Mouse (Mus musculus) hindbrain, postnatal 0 days (tissue): ENCODE measurements around the gene Prrg1. TPM values are rescaled to one million over a fixed set of nuclear protein-coding genes. Genes with fewer than 3 reads are reported as not detected.
"Not testable (repeated sequence)": the region's sequence is repeated elsewhere in the genome, so short reads cannot be mapped to it uniquely, and the experiment has no call there.

ENCODE experiments used
- ATAC-seq: fragments of 200-750 bp; cut with Nextera tagmentation; 2 replicates; pipeline ENCODE4 v1.8.0; 2017; ENCODE audit warnings: mild to moderate bottlenecking, moderate TSS enrichment, moderate library complexity
- DNase-seq: peaks from one replicate; pipeline ENCODE4 v3.0.0-alpha.2; 2015; ENCODE audit warnings: low spot score
- H3K27ac ChIP-seq: fragments of 300-500 bp; sonication (generic); 2 replicates; pipeline ENCODE4 v1.5.1; 2014; ENCODE audit warnings: mild to moderate bottlenecking
- H3K27me3 ChIP-seq: fragments of 300-500 bp; sonication (generic); 2 replicates; pipeline ENCODE4 v1.6.1; 2014; ENCODE audit warnings: low read length, mixed read lengths; ENCODE audit not compliant: insufficient read depth
- H3K36me3 ChIP-seq: fragments of 300-500 bp; sonication (generic); 2 replicates; pipeline ENCODE4 v1.6.1; 2014; ENCODE audit warnings: low read length, mixed read lengths; ENCODE audit not compliant: insufficient read depth
- H3K4me1 ChIP-seq: fragments of 300-500 bp; sonication (generic); 2 replicates; pipeline ENCODE4 v1.6.1; 2014; ENCODE audit warnings: antibody characterized with exemption, low read length, mixed read lengths; ENCODE audit not compliant: insufficient read depth
- H3K4me2 ChIP-seq: fragments of 300-500 bp; sonication (generic); 2 replicates; pipeline ENCODE4 v1.6.1; 2014; ENCODE audit warnings: low read depth, mild to moderate bottlenecking, low read length, moderate library complexity, mixed read lengths
- H3K4me3 ChIP-seq: fragments of 300-500 bp; sonication (generic); 2 replicates; pipeline ENCODE4 v1.5.1; 2014; ENCODE audit warnings: low read length
- H3K9ac ChIP-seq: fragments of 300-500 bp; sonication (generic); replicated peaks from 2 replicates; pipeline ENCODE4 v1.6.1; 2014; ENCODE audit warnings: mild to moderate bottlenecking, low read length, moderate library complexity, mixed read lengths
- H3K9me3 ChIP-seq: fragments of 300-500 bp; sonication (generic); 2 replicates; pipeline ENCODE4 v1.6.1; 2016; ENCODE audit warnings: low read length, mixed read lengths
- CTCF ChIP-seq: IDR thresholded peaks from 2 replicates; pipeline ENCODE4 v1.5.1; 2016; ENCODE audit warnings: antibody characterized with exemption, control low read depth, low read depth
- WGBS: fragments of 180-500 bp; shearing (Covaris S2); extraction: QIAGEN DNeasy Blood & Tissue Kit; methylation state at CpG from one replicate; pipeline ENCODE4 v1.1.7; 2014; 5-methylcytosine and 5-hydroxymethylcytosine counted together
- polyA plus RNA-seq: library from polyadenylated mRNA; unstranded; fragments of >200 nt; fragmentation: Nextera tagmentation; extraction: Ambion mirVana; gene quantifications from 2 replicates; pipeline ENCODE4 v1.2.1, GENCODE M21; 2015
- total RNA-seq: library from RNA; depleted of rRNA; stranded (reverse); fragments of >200 nt; gene quantifications from 2 replicates; pipeline ENCODE4 v1.2.3, GENCODE M21; 2014

Prrg1 gene
- total and polyA plus RNA-seq, 2 experiments from 2014 or later, result 4.0 to 10.8 TPM

DNA sequence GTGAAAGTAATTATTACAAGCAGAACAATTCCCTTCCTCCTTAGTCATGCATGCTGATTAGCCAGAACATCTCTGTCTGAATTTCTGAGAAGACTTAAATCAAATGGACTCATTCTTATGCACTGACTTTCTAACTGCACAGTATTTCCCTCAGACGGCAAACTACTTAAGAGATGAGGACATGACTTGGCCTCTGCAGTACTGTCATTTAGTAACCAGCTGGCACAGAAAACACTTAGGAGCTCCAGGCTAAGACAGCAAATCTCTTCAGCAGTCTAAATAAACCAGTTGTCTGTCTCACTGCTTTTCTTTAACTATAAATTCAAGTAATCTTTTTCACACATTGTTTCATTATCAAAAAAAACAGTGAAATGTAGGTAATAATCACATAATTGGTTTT, 36.0 kb downstream of the Prrg1 start:
- H3K27ac ChIP-seq, result no peak overlapping the region
- WGBS, result 65% methylated on average over 1 of the region's 1 CpGs
- DNase-seq, result peak; percentile 2
- no peak overlapping the region for H3K9ac ChIP-seq
- no peaks in the 10 kb centered on the region for H3K36me3 ChIP-seq
- no peak for TF ChIP-seq CTCF
- no peak for ATAC-seq
- no peaks in the 10 kb centered on the region for H3K27me3 ChIP-seq
- no peak overlapping the region for H3K4me3 ChIP-seq
- H3K9me3 ChIP-seq, result no peaks in the 10 kb centered on the region
- no peak overlapping the region for H3K4me2 ChIP-seq
- H3K4me1 ChIP-seq, result no peaks in the 10 kb centered on the region

DNA sequence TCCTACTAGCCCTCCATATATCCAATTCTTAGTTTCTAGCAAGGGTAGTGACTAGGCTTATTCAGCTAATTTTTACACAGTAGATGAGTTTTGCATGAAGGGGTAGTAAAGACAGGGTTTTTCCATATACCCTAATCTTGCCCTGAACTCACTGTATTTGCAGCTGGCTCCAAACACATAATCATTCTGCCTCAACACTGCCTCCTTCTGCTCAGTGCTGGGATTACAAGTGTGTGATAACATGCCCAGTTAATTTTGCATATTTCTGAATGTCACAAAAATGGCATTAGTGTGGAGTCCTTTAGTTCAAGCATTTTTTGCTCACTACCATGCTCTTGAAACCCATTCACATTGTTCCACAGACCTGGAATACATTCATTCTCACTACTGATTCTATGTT, 44.0 kb downstream of the Prrg1 start:
- Histone ChIP-seq H3K4me2 (no peak overlapping the region), H3K9me3 (no peaks in the 10 kb centered on the region), H3K36me3 (no peaks in the 10 kb centered on the region), H3K4me1 (no peaks in the 10 kb centered on the region), H3K9ac (no peak overlapping the region), H3K27me3 (no peaks in the 10 kb centered on the region), H3K4me3 (no peak overlapping the region), H3K27ac (no peak overlapping the region)
- ATAC-seq, result no peak
- no peak for TF ChIP-seq CTCF
- DNase-seq, result no peak

- DNase-seq, result no peak
- no peak overlapping the region for H3K4me2 ChIP-seq
- H3K4me1 ChIP-seq, result no peaks in the 10 kb centered on the region
- no peak overlapping the region for H3K4me3 ChIP-seq
- WGBS, result 82% methylated on average over 2 of the region's 2 CpGs
- H3K9me3 ChIP-seq, result no peaks in the 10 kb centered on the region
- no peaks in the 10 kb centered on the region for H3K36me3 ChIP-seq
- H3K27ac ChIP-seq, result no peak overlapping the region
- no peak overlapping the region for H3K9ac ChIP-seq
- H3K27me3 ChIP-seq, result no peaks in the 10 kb centered on the region
- TF ChIP-seq CTCF, result no peak
- no peak for ATAC-seq
These were observed 44.9 kb downstream of the Prrg1 start for GRCm38 (mm10) chrX:78538632-78539316.

- Histone ChIP-seq H3K36me3 (no peaks in the 10 kb centered on the region), H3K27ac (no peak overlapping the region), H3K4me1 (no peaks in the 10 kb centered on the region), H3K27me3 (no peaks in the 10 kb centered on the region), H3K4me3 (no peak overlapping the region), H3K9ac (no peak overlapping the region), H3K4me2 (no peak overlapping the region), H3K9me3 (no peaks in the 10 kb centered on the region)
- DNase-seq, result no peak
- WGBS, result 86% methylated on average over 2 of the region's 2 CpGs
- TF ChIP-seq CTCF, result no peak
- no peak for ATAC-seq
These were observed 65.4 kb downstream of the Prrg1 start for GRCm38 (mm10) chrX:78518301-78518700.

- no peak overlapping the region for H3K4me3 ChIP-seq
- no peak overlapping the region for H3K4me2 ChIP-seq
- H3K9ac ChIP-seq, result no peak overlapping the region
- H3K27me3 ChIP-seq, result no peaks in the 10 kb centered on the region
- no peak overlapping the region for H3K27ac ChIP-seq
- H3K4me1 ChIP-seq, result no peaks in the 10 kb centered on the region
- DNase-seq, result no peak
- ATAC-seq, result no peak
- 93% methylated on average over 2 of the region's 2 CpGs for WGBS
- no peak for TF ChIP-seq CTCF
- no peaks in the 10 kb centered on the region for H3K36me3 ChIP-seq
- no peaks in the 10 kb centered on the region for H3K9me3 ChIP-seq
These were observed 100.7 kb downstream of the Prrg1 start for GRCm38 (mm10) chrX:78482987-78483386.

DNA sequence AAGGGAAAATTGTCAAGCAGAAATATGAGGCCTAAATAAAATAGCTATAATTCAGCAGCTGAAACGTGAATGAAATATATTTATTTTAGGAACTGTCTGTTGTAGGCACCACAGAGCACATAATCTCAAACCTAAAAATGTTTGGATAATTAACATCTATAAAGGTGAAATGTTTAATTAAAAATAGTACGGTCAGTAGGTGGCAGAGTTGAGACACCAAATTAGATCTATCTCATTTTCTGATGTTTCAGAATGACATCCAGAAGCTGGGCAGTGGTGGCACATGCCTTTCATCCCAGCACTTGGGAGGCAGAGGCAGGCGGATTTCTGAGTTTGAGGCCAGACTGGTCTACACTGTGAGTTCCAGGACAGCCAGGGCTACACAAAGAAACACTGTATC, 104.0 kb downstream of the Prrg1 start:
- no peaks in the 10 kb centered on the region for H3K27me3 ChIP-seq

DNA sequence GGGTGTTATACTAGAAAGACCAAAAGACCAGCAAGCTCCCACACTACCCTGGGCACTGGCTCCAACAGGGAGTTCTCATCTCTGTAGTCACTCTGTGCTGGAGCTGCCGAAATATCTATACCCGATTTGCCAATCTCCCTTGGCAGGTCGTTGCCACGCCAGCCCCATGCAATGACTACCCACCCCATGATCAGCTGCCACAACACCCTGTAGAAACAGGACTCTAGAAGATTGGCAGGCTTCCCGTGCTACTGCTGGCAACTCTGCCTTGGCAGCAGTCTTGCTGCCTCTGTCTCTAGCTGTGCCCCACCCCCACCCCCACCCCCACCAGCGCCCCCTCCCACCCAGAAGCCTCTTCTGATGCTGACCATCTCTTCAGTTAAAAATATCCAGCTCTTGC, 149.3 kb downstream of the Prrg1 start:
- Histone ChIP-seq H3K9ac (no peak overlapping the region), H3K27me3 (no peaks in the 10 kb centered on the region), H3K4me2 (no peak overlapping the region), H3K9me3 (no peaks in the 10 kb centered on the region), H3K4me3 (no peak overlapping the region), H3K27ac (no peak overlapping the region), H3K4me1 (no peaks in the 10 kb centered on the region), H3K36me3 (no peaks in the 10 kb centered on the region)
- WGBS, result 59% methylated on average over 6 of the region's 6 CpGs
- peak; percentile 56 for DNase-seq
- no peak for TF ChIP-seq CTCF
- peak; percentile 75 for ATAC-seq

More for the DNA sequence above, 104.0 kb downstream of the Prrg1 start:
- Histone ChIP-seq H3K9ac (no peak overlapping the region), H3K4me1 (no peaks in the 10 kb centered on the region), H3K27ac (no peak overlapping the region), H3K36me3 (no peaks in the 10 kb centered on the region), H3K9me3 (no peaks in the 10 kb centered on the region), H3K4me3 (no peak overlapping the region), H3K4me2 (no peak overlapping the region)
- DNase-seq (peak; percentile 2), ATAC-seq (no peak)
- TF ChIP-seq CTCF, result no peak
- WGBS, result 64% methylated on average over 3 of the region's 3 CpGs

- H3K9ac ChIP-seq, DNase-seq, H3K4me2 ChIP-seq, H3K4me1 ChIP-seq, H3K4me3 ChIP-seq, H3K36me3 ChIP-seq, ATAC-seq, H3K27ac ChIP-seq, H3K9me3 ChIP-seq, H3K27me3 ChIP-seq: not testable (repeated sequence)
- WGBS, result 76% methylated on average over 2 of the region's 2 CpGs
These were observed 180.3 kb downstream of the Prrg1 start for GRCm38 (mm10) chrX:78403346-78403745.
